Mouse (Mus musculus): ENCODE data around the gene Dntt. TPM values are rescaled to one million over a fixed set of nuclear protein-coding genes. Genes with fewer than 3 reads are reported as not detected.

The Dntt gene
- polyA plus RNA-seq, 1 experiment from 2014 or later, result not detected

- Histone ChIP-seq H3K27me3 (ENCODE audit: control insufficient read depth, insufficient read depth, low read length) (peaks cover 2% of the 10 kb centered on the region; the same call in 1 of the 2 replicates), H3K27ac (ENCODE audit: low read depth, low read length) (no peak overlapping the region), H3K4me2 (ENCODE audit: low read depth, low read length, severe bottlenecking) (no peak overlapping the region), H3K36me3 (ENCODE audit: control insufficient read depth, insufficient read depth, low read length) (no peaks in the 10 kb centered on the region), H3K9ac (ENCODE audit: low read length) (no peak overlapping the region), H3K4me1 (replicated peaks; ENCODE audit: control insufficient read depth, insufficient read depth, low read length) (no peaks in the 10 kb centered on the region), H3K9me3 (ENCODE audit: control insufficient read depth, low read length) (no peaks in the 10 kb centered on the region), H3K4me3 (ENCODE audit: low read depth, low read length) (no peak overlapping the region)
- WGBS, result 90% methylated on average over 5 of the region's 5 CpGs
- DNase-seq (ENCODE audit: low spot score) (no peak), ATAC-seq (replicated peaks; ENCODE audit: low FRiP score) (no peak)
Observed at GRCm38 (mm10) chr19:41019164-41019675, 9.9 kb upstream of the Dntt start.

DNA sequence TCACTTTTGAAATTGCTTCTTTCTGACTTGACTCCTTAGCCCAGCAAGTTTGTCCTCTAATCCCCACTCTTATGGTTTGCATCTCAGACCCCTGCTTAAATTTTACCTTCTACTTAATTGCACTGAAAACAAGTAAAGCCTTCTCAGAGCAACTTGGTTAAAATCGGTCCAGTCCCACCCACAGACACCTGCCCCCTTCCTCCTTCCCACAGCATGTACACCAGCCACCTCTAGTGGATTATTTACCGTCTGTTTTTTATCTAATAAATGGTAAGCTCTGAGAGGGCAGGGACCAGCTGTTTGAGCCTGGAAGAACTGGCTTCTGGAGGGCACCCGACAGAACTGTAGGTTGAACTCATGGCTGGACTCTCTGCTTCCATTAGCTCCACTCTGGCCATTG is 8.5 kb upstream of the Dntt start:
- Histone ChIP-seq H3K4me3 (ENCODE audit: low read depth, low read length) (no peak overlapping the region), H3K36me3 (ENCODE audit: control insufficient read depth, insufficient read depth, low read length) (no peaks in the 10 kb centered on the region), H3K9me3 (ENCODE audit: control insufficient read depth, low read length) (no peaks in the 10 kb centered on the region), H3K9ac (ENCODE audit: low read length) (no peak overlapping the region), H3K4me1 (replicated peaks; ENCODE audit: control insufficient read depth, insufficient read depth, low read length) (no peaks in the 10 kb centered on the region), H3K27me3 (ENCODE audit: control insufficient read depth, insufficient read depth, low read length) (no peaks in the 10 kb centered on the region), H3K4me2 (ENCODE audit: low read depth, low read length, severe bottlenecking) (no peak overlapping the region), H3K27ac (ENCODE audit: low read depth, low read length) (no peak overlapping the region)
- ATAC-seq (replicated peaks; ENCODE audit: low FRiP score) (no peak), DNase-seq (ENCODE audit: low spot score) (no peak)
- 61% methylated on average over 3 of the region's 3 CpGs for WGBS

- DNase-seq (ENCODE audit: low spot score), result no peak
- ATAC-seq (replicated peaks; ENCODE audit: low FRiP score), result no peak
- H3K4me3 ChIP-seq (ENCODE audit: low read depth, low read length), result no peak overlapping the region
- no peaks in the 10 kb centered on the region for H3K9me3 ChIP-seq (ENCODE audit: control insufficient read depth, low read length)
- 89% methylated on average over 4 of the region's 4 CpGs for WGBS
- no peak overlapping the region for H3K9ac ChIP-seq (ENCODE audit: low read length)
- no peaks in the 10 kb centered on the region for H3K27me3 ChIP-seq (ENCODE audit: control insufficient read depth, insufficient read depth, low read length)
- H3K36me3 ChIP-seq (ENCODE audit: control insufficient read depth, insufficient read depth, low read length), result no peaks in the 10 kb centered on the region
- no peak overlapping the region for H3K4me2 ChIP-seq (ENCODE audit: low read depth, low read length, severe bottlenecking)
- H3K4me1 ChIP-seq (replicated peaks; ENCODE audit: control insufficient read depth, insufficient read depth, low read length), result no peaks in the 10 kb centered on the region
- H3K27ac ChIP-seq (ENCODE audit: low read depth, low read length), result no peak overlapping the region
Observed at GRCm38 (mm10) chr19:41022244-41022643, 6.8 kb upstream of the Dntt start.

DNA sequence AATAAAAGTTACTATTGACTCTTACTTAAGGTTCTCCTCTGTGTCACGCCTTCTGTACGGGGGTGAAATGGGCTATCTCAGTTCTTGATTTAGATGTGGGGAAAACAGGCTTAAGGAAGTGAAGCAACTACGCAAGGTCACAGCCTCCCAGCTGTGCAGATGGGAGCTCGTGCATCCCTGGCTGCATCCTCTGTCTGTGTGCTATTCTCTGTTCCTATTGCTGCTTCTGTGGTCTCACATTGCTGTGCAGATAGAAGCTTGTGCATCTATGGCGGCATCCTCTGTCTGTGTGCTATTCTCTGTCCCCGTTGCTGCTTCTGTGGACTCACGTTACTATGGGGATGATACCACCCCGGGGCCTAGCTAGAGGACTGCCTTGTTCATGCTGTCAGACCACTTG is 2.5 kb upstream of the Dntt start:
- DNase-seq (ENCODE audit: low spot score), result no peak
- no peak overlapping the region for H3K9ac ChIP-seq (ENCODE audit: low read length)
- 88% methylated on average over 8 of the region's 8 CpGs for WGBS

DNA sequence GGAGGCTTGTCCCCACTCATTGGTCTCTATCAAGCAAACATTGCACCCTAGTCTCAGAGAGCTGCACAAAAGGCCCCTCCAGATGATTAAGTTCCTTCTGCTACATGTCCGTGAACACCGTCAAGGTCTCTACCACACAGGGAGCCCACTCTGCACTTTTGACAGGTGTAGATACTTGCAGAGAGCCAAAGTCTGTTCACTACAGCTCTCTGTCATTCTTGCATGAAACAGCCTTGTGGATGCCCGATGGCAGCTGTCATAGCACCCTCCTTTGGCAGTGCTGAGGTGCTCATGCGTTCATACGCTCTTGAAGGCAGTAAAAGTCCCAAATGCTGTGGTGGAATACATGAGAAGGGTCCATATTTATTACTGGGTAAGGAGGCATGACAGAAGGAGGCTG is 2.1 kb upstream of the Dntt start:
- Histone ChIP-seq H3K4me3 (ENCODE audit: low read depth, low read length) (no peak overlapping the region), H3K4me2 (ENCODE audit: low read depth, low read length, severe bottlenecking) (no peak overlapping the region), H3K9ac (ENCODE audit: low read length) (no peak overlapping the region), H3K4me1 (replicated peaks; ENCODE audit: control insufficient read depth, insufficient read depth, low read length) (no peaks in the 10 kb centered on the region), H3K9me3 (ENCODE audit: control insufficient read depth, low read length) (no peaks in the 10 kb centered on the region), H3K27me3 (ENCODE audit: control insufficient read depth, insufficient read depth, low read length) (no peaks in the 10 kb centered on the region), H3K36me3 (ENCODE audit: control insufficient read depth, insufficient read depth, low read length) (no peaks in the 10 kb centered on the region), H3K27ac (ENCODE audit: low read depth, low read length) (no peak overlapping the region)
- no peak for ATAC-seq (replicated peaks; ENCODE audit: low FRiP score)
- WGBS, result 92% methylated on average over 5 of the region's 5 CpGs
- no peak for DNase-seq (ENCODE audit: low spot score)

More for the DNA sequence above, 2.5 kb upstream of the Dntt start:
- no peak for ATAC-seq (replicated peaks; ENCODE audit: low FRiP score)
- Histone ChIP-seq H3K9me3 (ENCODE audit: control insufficient read depth, low read length) (no peaks in the 10 kb centered on the region), H3K36me3 (ENCODE audit: control insufficient read depth, insufficient read depth, low read length) (no peaks in the 10 kb centered on the region), H3K27ac (ENCODE audit: low read depth, low read length) (no peak overlapping the region), H3K27me3 (ENCODE audit: control insufficient read depth, insufficient read depth, low read length) (no peaks in the 10 kb centered on the region), H3K4me1 (replicated peaks; ENCODE audit: control insufficient read depth, insufficient read depth, low read length) (no peaks in the 10 kb centered on the region), H3K4me2 (ENCODE audit: low read depth, low read length, severe bottlenecking) (no peak overlapping the region), H3K4me3 (ENCODE audit: low read depth, low read length) (no peak overlapping the region)

DNA sequence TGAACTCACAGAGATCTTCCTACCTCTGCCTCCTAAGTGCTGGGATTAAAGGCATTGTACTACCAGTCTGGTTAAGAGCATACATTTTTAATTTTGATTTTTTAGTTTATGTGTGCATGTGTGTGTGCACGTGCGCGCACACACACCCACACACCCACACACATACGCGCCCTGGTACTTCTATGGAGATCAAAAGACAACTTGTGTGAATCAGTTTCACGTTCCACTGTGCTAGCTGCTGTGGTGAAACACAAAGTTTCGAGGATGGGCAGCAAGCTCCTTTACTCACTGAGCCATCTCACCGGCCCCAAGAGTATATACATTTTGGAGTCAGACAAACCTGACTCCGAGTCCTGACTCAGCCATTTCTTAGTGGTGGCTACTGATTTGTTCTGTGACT is 1.5 kb upstream of the Dntt start:
- H3K27me3 ChIP-seq (ENCODE audit: control insufficient read depth, insufficient read depth, low read length), result no peaks in the 10 kb centered on the region
- DNase-seq (ENCODE audit: low spot score) (no peak), ATAC-seq (replicated peaks; ENCODE audit: low FRiP score) (no peak)
- H3K9me3 ChIP-seq (ENCODE audit: control insufficient read depth, low read length), result no peaks in the 10 kb centered on the region
- H3K4me3 ChIP-seq (ENCODE audit: low read depth, low read length), result no peak overlapping the region
- H3K4me1 ChIP-seq (replicated peaks; ENCODE audit: control insufficient read depth, insufficient read depth, low read length), result no peaks in the 10 kb centered on the region
- 94% methylated on average over 9 of the region's 9 CpGs for WGBS
- no peak overlapping the region for H3K4me2 ChIP-seq (ENCODE audit: low read depth, low read length, severe bottlenecking)
- no peak overlapping the region for H3K9ac ChIP-seq (ENCODE audit: low read length)
- no peaks in the 10 kb centered on the region for H3K36me3 ChIP-seq (ENCODE audit: control insufficient read depth, insufficient read depth, low read length)
- H3K27ac ChIP-seq (ENCODE audit: low read depth, low read length), result no peak overlapping the region

DNA sequence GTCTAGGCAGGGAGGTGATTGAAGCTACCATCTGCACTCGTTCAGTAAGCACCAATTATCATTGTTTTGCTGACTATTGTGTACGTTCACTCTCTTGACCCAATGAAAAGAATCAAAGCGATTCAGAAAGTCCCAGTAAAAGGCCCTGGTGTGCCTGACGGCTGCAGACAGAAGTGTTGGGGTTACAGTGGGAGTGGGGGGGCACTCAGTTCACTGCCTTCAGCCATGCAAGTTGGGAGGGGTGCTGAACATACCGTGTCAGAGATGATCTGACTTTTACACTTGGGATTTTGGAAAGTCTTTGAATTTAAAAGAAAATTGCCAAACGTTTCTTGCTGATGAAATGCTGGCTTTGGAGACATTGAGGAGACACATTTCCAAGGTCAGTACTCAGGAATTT is 1.1 kb downstream of the Dntt start:
- Histone ChIP-seq H3K9me3 (ENCODE audit: control insufficient read depth, low read length) (no peaks in the 10 kb centered on the region), H3K4me3 (ENCODE audit: low read depth, low read length) (no peak overlapping the region), H3K27ac (ENCODE audit: low read depth, low read length) (no peak overlapping the region), H3K9ac (ENCODE audit: low read length) (no peak overlapping the region), H3K36me3 (ENCODE audit: control insufficient read depth, insufficient read depth, low read length) (no peaks in the 10 kb centered on the region), H3K27me3 (ENCODE audit: control insufficient read depth, insufficient read depth, low read length) (no peaks in the 10 kb centered on the region), H3K4me2 (ENCODE audit: low read depth, low read length, severe bottlenecking) (no peak overlapping the region), H3K4me1 (replicated peaks; ENCODE audit: control insufficient read depth, insufficient read depth, low read length) (no peaks in the 10 kb centered on the region)
- ATAC-seq (replicated peaks; ENCODE audit: low FRiP score), result no peak
- no peak for DNase-seq (ENCODE audit: low spot score)
- 40% methylated on average over 6 of the region's 6 CpGs for WGBS

GRCm38 (mm10) chr19:41031009-41031408 is 1.9 kb downstream of the Dntt start:
- no peaks in the 10 kb centered on the region for H3K9me3 ChIP-seq (ENCODE audit: control insufficient read depth, low read length)
- no peak for ATAC-seq (replicated peaks; ENCODE audit: low FRiP score)
- no peak overlapping the region for H3K9ac ChIP-seq (ENCODE audit: low read length)
- H3K4me1 ChIP-seq (replicated peaks; ENCODE audit: control insufficient read depth, insufficient read depth, low read length), result no peaks in the 10 kb centered on the region
- H3K4me3 ChIP-seq (ENCODE audit: low read depth, low read length), result no peak overlapping the region
- no peak overlapping the region for H3K27ac ChIP-seq (ENCODE audit: low read depth, low read length)
- H3K27me3 ChIP-seq (ENCODE audit: control insufficient read depth, insufficient read depth, low read length), result no peaks in the 10 kb centered on the region
- no peaks in the 10 kb centered on the region for H3K36me3 ChIP-seq (ENCODE audit: control insufficient read depth, insufficient read depth, low read length)
- DNase-seq (ENCODE audit: low spot score), result no peak
- H3K4me2 ChIP-seq (ENCODE audit: low read depth, low read length, severe bottlenecking), result no peak overlapping the region
- 86% methylated on average over 11 of the region's 11 CpGs for whole genome bisulfite sequencing

- H3K9me3 ChIP-seq (ENCODE audit: control insufficient read depth, low read length), result no peaks in the 10 kb centered on the region
- 87% methylated on average over 6 of the region's 6 CpGs for WGBS
Observed at GRCm38 (mm10) chr19:41031869-41032268, 2.8 kb downstream of the Dntt start.

More at GRCm38 (mm10) chr19:41031869-41032268, 2.8 kb downstream of the Dntt start:
- Histone ChIP-seq H3K27me3 (ENCODE audit: control insufficient read depth, insufficient read depth, low read length) (no peaks in the 10 kb centered on the region), H3K4me3 (ENCODE audit: low read depth, low read length) (no peak overlapping the region), H3K27ac (ENCODE audit: low read depth, low read length) (no peak overlapping the region), H3K9ac (ENCODE audit: low read length) (no peak overlapping the region), H3K36me3 (ENCODE audit: control insufficient read depth, insufficient read depth, low read length) (no peaks in the 10 kb centered on the region), H3K4me2 (ENCODE audit: low read depth, low read length, severe bottlenecking) (no peak overlapping the region), H3K4me1 (replicated peaks; ENCODE audit: control insufficient read depth, insufficient read depth, low read length) (no peaks in the 10 kb centered on the region)
- ATAC-seq (replicated peaks; ENCODE audit: low FRiP score) (no peak), DNase-seq (ENCODE audit: low spot score) (no peak)
